Mouse (Mus musculus) cerebellum, postnatal 10 days (tissue): Measurements from ENCODE around the gene Abhd16b.

ENCODE experiments used
- DNase-seq, 2 experiments: peaks; one replicate each; pipeline ENCODE4 v3.0.0; 2021; ENCODE audit warnings: mixed read lengths in 2 of 2

Abhd16b gene

DNA sequence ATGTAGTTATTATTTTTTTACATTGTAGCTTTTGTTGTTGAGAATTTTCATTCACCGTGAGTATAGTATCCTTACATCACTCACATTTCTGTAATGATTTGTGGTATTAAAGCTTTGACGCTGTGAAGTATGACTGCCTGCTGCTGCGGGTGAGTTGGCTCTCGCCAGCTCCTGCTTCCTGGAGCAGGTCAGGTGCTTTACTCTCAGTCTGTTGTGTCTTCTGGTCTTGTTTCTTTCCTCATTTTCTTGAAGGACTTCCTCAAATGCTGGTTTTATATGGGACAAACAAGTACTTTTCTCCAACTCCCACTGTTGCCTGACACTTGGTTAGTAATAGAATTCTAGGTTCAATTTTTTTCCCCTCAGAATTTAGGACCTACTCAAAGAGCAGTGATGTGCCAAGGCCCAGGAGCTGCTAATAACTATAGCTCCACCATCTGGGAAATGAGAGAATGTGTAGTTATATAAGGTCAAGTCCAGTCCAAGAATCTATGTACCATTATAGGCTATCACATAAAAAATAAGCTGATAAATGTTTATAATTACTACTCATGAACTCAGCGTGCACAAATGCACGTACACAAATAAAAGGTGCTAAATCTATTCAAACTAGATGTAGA lies 48.9 kb downstream of the Abhd16b start:
- no peak for DNase-seq
